Mouse (Mus musculus) embryo, embryonic 11 days (tissue): ENCODE results near the gene Echdc2.
"Not testable (repeated sequence)": the region's sequence is repeated elsewhere in the genome, so short reads cannot be mapped to it uniquely, and the experiment has no call there.

Experiments
- DNase-seq: peaks from one replicate; pipeline ENCODE4 v3.0.0-alpha.2; 2015

Gene Echdc2

DNA sequence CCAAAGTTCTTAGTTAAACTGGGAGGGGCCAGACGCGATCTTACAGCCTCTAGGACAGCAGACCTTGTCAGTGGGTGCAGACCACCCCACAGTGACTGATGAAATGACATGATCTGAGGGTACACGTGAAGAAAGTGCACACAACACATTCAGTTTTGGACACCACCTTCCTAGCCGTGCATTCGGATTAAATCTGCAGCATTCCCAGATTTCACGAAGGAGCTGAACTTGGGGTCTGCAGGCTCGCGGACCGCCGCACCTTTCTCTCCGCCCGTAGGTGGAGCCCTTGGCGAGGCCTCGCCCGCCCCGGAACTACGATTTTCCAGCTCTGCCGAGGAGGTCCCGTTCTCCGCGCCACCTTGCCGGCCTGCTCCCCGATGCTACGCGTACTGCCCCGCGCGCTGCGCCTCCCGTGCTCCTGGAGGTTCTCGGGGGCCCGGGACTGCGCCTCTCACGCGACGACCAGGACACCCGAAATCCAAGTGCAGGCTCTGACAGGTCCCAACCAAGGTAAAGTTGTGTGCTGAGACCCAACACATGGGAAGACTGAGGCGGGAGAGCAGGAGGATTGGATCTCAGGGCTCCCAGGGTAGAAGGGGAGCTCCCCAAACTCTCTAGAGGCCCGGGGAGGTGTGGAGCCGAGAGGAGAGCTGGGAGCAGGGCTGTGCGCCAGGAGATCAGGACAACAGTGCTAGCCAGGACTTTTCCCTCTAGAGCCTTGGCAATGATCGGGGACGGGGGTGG is at the start of gene Echdc2:
Gene Echdc2, plus strand, starts transcription at position 286 of the 744 bp plus-strand sequence.
- peak; percentile 86 for DNase-seq

DNA sequence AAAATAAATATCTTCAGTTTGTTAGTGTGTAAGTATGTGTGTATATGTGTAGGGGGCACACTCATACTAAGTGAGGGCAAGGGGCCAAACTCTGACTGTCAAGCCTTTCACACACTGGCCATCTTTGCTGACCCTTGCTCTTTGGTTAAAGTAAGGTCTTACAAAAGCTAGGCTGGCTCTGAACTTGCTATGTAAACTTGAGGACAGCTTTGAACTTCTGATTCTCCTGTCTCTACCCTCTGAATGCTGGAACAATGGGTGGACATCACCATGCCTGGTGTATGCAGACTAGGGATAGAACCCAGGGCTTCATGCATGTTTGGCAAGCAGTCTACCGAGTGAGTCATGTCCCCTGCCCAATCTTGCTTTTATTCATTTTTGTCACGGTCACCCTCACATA is 48.8 kb upstream of the Echdc2 start:
- no peak for DNase-seq

DNA sequence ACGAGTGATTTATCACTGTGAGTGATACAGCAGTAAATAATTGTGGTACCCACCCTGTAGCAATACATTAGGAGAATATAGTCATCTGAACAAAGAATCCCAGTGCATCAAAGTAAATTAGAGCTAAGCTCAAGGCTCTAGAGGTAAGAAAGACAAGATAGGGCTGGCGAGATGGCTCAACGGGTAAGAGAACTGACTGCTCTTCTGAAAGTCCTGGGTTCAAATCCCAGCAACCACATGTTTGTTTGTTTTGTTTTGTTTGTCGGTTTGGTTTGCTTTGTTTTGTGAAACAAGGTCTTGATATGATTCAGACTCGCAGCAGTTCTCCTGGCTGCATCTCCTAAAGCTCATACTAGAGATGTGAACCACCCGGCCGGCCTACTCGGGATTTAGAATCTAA is 47.7 kb upstream of the Echdc2 start:
- DNase-seq: no peak

DNA sequence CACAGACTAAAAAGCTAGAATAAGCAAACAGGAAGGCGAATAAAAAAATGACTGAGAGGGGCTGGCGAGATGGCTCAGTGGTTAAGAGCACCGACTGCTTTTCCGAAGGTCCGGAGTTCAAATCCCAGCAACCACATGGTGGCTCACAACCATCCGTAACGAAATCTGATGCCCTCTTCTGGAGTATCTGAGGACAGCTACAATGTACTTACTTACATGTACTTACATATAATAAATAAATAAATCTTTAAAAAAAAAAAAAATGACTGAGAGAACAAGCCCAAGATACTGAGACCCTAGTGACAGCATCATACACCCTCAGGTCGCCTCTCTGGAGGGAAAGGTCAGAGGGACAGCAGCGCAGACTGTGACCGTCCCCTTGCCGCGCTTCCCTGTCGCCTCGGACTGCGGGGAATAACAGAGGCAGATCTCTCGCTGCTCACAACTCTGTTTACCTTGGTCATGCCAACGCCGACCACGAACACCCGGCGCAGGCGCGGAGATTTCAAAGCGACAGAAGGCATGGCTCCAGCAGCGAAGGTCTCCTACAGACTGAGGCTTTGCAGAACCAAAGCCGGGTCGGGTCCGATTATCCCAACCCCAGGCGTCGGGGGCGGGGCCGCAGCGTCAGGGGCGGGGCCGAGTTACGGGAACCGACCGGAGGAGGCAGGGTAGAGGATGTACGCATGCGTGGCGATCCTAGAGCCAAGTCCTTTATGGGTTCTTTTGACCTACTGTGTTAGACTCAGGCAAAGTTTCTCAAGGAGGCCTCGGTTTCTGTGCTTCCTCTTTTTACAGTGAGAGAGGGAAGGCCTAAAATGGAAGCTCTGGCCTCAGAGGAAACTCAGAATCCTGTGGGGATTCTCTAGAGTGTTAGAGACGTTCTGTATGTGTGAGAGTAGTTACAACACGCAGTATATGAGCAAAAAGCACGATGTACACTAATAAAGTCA is 47.0 kb upstream of the Echdc2 start:
- DNase-seq: peak; percentile 94

DNA sequence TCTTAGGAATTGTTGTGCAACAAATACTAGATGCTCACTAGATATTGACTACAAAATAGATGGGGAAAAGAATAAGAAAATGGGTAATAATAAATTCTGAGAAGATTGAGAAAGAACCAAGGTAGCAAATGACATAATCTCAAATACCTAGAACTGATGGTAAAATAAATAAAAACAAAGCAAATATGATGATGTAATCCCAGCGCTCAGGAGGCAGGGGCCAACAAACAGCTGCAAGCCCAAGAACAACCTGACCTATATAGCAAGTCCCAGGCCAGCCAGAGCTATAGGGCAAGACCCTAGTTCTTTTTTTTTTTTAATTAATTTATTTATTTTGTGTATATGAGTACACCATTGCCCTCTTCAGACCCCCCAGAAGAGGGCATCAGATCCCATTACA is 41.1 kb upstream of the Echdc2 start:
- DNase-seq: no peak

DNA sequence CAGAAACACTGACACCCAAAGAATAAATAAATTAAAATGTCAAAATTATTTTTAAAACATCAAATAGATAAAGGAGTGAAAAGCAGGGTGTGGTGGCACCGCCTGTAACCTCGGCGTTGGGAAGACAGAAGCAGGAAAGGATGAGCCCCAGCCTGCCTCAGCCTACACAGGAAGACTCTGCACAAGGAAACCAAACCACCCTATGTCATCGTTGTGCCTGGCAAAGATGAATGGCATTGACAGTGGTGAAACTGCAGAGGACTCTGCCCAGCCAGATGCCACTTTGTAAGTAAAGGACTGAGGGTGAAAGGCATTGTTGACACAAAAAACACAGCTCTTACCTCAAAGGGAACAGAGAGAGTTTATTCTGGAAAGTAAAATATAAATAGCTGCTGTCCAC is 39.0 kb upstream of the Echdc2 start:
- DNase-seq: no peak

DNA sequence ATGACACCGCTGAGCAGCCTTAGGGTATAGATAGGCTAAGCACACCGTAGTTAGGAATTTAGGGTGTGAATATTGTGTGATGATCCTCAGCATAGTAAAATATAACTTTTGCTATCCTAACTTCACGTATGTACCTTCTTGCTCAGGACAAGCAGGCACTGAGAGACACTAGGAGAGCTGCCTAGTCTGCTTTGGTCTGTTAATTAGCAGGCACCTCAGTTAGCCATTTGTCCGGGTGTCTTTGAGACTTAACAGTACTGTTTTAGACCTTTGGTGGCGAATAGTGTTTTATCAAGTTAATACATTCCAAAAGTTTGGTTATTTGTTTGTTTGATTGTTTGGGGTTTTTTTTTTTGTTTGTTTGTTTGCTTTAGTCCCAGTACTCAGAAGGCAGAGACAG is 37.7 kb upstream of the Echdc2 start:
- no peak for DNase-seq

DNA sequence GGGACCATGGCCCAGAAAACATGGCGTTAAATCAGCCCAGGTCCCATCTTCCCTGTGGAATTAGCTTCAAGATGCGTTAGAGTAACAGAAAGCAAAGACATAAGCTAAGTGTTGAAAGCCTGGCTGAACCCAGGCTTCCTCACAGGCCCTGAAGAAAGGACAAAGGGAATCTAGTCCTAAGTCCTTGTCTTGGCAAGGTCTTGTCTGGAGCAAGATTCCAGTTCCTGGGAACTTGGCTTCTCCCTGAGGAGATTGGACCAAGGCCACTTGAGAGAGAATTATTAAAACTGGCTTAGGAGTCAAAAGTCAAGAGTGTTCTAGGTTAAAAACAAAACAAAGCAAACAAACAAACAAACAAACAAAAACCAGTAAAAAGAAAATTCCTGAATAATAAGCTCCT is 36.9 kb upstream of the Echdc2 start:
- no peak for DNase-seq

DNA sequence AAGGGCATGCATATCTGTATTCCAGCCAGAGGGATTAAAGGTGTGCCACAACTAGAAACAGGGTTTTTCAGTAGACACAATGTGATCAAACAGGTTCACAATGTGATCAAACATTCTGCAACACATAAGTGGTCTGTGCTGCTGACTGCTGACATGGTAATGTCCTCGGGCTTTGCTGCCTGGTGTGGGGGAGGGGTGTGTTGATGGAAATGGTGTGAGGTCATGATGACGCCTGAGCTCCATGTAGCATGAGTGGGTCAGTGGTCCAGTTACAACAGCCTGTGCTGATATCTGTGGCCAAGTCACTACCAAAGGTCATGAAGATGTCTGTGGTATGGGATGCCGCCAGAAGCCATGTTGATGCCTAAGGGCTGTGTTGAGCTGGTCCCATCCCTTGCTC is 34.8 kb upstream of the Echdc2 start:
- no peak for DNase-seq

DNA sequence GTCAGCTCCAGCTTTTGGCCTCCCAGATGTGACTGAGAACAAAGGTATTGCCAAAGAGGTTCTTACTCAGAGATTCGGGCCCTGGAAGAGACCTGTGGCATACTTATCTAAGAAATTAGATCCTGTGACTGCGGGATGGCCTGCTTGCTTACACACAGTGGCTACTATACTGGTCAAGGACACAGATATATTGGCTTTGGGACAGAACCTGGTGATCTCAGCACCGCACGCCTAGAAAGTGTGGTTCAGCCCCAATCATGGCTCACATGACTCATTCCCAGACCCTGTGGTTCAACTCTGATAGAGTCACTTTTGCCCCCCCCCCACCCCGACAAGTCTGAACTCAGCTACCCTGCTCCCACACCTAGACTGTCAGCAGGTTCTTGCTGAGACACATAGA is 28.3 kb upstream of the Echdc2 start:
- DNase-seq: no peak

DNA sequence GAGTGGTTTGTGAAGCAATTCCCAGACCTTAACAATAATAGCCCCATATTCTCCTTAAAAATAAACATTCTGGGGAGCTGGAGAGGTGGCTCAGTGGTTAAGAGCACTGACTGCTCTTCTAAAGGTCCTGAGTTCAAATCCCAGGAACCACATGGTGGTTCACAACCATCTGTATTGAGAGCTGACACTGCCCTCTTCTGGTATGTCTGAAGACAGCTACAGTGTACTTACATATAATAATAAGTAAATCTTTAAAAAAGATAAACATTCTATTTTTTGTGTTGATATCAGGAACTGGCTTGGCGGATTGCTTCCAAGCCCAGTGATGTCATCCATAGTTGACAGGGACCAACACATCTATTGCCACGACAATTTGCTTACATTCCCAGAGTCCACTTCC is 22.1 kb upstream of the Echdc2 start:
- DNase-seq: not testable (repeated sequence)

DNA sequence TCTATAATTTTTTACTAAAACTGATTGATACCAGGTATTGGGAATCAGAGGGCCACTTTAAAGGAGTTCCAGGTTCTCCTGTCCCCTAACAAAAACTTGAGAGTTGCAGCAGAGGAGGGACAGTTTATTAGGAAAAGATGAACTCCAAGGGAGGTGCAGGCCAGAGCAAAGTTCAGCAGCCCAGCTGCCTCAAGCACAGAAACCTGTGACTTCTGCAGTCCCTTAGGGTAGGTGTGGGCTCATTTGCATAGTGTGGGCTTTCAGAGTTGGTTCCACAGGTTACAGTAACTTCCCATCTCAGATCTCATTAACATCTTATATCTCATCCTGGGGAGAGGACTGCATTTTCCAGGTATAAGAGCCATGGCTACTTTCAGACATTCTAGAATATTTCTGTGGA is 21.5 kb upstream of the Echdc2 start:
- no peak for DNase-seq

DNA sequence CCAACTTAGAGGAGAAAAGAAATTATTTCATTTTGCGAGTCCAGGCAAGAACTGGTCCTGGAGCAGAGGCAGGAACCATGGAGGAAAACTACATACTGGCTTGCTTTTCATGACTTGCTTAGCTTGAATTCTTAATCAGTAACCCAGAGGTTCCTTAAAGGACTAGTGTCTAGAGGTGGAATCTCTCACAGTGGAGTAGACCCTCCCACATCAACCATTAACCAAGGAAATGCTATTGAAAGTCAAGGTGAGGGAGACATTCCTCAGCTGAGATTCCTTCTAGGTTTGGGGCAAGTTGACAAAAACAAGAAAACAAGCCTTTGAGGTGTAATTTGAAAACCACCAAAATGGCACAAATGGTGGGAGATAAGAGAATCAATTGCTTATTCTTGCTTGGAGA is 20.4 kb upstream of the Echdc2 start, which contains the start of gene Scp2:
Gene Scp2, minus strand, starts transcription at position 119 of the 400 bp plus-strand sequence.
- DNase-seq: no peak

DNA sequence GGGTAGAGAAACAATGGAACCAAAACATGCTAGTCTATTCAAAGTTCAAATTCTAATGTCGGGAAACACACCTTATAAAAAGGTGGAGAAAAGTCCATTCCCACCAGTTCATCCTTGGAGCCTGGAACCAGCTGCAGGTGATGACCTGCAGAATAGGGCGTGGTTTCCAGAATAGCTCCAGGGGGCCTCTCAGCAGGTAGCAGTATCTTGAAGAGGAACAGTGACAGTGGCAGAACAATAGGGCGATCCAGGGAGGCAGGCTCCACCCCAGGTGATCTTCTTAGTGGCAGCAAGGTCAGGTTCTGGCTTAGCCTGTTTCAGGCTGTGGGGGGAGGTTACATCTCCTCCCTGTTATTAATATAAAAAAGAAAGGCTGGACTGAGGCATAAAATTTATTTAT is 19.7 kb upstream of the Echdc2 start:
- not testable (repeated sequence) for DNase-seq

DNA sequence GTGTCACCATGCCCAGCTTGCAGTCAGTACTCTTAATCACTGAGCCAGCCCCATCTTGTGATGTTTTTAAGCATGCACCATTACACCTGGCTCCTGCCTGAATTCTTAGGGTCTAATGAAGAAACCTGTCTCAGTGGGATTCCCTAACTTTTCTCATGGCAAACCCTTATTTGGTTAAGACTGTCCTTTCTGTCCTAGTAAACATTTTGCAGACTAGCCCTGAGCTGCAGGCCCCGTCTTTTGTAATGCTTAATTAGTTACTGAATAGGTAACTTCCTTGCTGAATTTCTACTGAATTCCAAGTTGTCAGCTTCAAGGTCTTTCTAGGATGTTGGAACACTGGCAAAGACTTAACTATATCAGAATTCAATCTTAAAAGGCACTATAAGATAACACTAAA is 10.1 kb upstream of the Echdc2 start:
- not testable (repeated sequence) for DNase-seq

DNA sequence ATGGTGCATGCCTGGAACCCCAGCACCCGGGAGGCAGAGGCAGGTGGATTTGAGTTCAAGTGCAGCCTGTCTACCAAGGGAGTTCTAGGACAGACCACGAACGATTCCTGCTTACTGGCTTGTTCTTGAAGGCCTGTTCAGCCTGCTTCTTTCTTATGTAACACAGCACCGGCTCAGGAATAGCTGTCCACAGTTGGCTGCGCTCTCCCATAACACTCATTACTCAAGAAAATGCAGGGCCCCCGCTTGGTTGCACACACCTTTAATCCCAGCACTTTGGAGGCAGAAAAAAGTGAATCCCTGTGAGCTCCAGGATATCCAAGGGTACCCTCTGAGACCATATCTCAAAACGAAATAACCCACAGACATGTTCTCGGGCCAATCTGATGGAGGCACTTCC is 3.3 kb upstream of the Echdc2 start:
- no peak for DNase-seq

DNA sequence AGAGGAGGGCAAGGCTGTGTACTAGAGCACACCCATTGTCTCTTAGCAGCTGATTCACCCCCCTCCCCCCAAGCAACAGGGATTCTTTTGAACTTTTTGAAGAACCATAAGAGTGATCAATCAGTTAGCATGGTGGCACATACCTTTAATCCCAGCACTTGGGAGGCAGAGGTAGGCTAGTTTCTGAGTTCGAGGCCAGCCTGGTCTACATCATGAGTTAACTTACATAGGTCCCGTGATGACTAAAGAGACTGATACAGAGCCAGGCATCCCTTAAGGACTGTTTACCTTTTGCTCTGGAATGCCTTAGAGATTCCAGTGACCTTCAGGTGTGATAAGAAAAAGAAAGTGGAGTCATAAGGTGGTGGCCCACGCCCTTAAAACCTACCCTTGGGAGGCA is 1.9 kb upstream of the Echdc2 start:
- DNase-seq: no peak

DNA sequence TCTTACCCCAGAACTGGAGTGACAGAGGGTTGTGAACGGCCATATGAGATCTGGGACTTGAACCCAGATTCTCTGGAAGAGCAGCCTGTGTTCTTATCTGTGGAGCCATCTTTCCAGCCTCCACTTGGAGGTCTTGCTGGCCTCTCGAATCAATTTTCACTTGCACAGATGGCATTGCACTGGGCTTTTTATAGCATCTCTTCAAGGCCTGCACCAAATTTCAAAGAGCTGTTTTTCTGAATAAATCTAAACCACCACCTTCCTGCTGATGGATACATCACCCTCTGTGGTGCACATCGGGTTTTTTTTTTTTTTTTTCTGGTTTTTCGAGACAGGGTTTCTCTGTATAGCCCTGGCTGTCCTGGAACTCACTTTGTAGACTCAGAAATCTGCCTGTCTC is 1.6 kb downstream of the Echdc2 start:
- no peak for DNase-seq

DNA sequence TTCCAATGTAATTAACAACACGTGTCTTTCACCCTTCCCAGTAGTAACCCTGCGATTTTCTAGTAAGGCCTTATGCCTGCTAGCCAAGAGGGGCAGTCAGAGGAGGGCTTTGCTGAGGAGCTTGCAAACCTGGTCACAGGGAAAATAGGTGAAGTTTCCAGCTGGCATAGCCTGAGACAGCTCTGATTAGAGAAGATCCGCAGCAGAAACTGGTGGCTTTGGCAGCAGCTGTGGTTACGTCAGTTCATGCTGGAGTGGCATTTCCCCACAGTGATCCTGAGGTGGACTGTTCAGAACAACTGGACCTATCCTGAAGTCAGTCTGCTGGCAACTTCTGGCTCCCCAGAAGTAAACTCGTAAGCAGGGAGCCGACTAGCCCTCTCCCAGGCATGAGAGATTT is 2.8 kb downstream of the Echdc2 start:
- no peak for DNase-seq

DNA sequence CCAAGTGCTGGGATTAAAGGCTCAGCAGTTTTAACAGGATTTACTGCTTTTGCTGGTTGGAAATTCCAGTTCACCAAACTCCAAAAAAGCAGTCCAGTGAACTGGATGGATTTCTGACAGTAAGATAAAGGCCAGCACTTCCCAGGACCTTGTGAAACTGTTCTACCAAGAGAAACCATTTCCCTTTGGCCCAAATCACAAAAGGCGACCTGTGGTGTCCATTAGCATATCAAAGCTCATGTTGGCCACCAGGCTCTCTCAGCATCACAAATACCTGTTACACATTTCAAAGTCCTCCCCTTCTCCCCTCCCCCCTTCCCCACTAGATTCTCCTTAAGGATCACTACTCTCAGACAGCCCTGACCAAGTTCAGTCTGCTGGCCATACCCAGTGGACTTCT is 17.0 kb downstream of the Echdc2 start:
- DNase-seq: no peak

DNA sequence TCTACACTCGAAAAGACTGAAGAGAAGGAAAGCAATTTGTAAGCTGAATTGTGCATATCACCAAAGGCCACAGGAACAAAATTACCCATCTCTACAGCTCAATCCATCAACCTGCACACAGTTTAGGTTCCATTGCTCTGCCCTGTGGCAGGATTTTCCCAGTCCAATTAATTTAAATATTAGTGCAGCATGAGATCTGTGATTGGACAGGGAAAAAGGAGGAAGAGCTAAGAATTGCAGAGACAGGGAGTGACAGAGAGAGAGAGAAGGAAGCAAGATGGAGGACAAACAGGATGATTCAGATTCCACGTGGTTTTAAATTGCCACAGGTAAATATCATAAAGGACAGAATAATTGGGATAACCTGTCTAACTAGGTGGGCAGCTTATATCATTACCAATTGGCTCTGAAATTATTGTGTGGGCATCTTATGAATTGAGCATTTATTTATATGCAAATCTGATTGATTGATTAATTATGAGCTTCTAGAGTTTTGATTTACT is 27.6 kb downstream of the Echdc2 start:
- DNase-seq: no peak

DNA sequence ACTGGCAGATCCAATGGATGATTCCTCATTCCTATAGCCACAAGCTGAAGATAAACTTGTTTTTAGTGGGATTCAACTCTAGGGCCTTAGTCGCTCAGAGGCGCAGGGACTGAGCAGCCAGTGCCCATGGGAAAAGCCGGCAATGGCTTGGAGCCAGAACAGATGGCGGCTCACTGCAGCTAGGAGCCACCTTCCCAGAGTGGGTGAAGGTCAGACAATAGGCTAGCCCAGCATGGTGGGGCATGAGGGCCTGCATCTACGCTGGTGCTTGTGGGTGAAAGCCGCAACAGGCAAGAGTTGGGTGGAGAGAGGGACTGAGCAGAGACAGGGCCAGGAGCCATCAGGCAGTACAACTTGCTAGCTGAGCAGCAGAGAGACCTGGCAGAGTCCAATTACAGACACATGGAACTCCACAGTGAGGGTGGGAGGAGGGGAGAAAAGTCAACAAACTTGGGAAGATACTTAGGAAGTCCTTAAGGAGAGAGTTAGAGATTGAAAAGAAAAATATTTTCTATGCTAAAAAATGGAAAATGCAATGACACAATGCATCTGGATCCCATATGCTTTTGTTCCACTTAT is 31.1 kb downstream of the Echdc2 start:
- DNase-seq: peak; percentile 26

DNA sequence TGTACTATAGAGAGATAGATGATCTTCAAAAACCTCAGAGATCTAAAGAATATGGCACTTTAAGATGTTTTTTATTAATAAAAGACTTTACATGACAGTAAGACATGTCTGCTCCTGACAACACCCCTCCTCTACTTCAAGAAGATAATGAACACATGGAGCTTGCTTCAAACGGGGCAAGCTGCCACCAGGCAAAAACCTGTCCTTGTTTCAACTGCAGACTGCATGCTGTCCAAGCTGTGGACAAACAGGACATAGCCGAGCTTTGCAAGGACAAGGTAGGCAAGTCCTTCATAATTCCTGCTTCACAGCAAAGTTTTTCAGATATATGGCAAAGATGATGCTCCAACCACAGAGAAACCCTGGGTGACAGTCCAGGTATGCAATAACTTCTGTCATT is 34.0 kb downstream of the Echdc2 start:
- no peak for DNase-seq

DNA sequence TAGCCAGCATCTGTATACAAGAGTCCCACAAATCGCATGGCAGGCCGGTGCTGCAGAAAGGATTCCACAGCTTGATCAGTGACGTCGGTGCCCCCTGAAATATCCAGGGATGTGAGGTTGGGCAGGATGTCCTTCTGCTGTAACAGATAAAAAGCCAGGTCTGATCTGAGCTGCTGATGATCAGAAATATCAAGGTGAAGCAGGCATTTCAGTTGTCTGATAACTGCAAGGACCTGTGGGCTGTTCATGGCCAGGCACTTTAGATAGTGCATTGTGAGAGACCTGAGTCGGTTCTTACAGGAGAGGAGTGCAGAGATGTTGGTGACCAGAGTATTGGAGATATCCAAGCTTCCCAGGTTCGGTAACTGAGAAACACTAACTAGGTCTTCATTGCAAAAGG is 39.4 kb downstream of the Echdc2 start:
- DNase-seq: no peak
